Mouse (Mus musculus) neural tube, embryonic 12.5 days (tissue): Measurements from ENCODE around the gene H3f3b. TPM values are rescaled to one million over a fixed set of nuclear protein-coding genes. Genes with fewer than 3 reads are reported as not detected.
A peak's percentile ranks its signal among the peaks of the same experiment; 100 is the strongest.

Source experiments
- ATAC-seq: fragments of 200-750 bp; cut with Nextera tagmentation; 2 replicates; pipeline ENCODE4 v1.8.0; 2017; ENCODE audit warnings: low read depth, mild to moderate bottlenecking, moderate TSS enrichment, moderate library complexity; ENCODE audit not compliant: low FRiP score
- H3K27ac ChIP-seq: fragments of 300-500 bp; sonication (generic); 2 replicates; pipeline ENCODE4 v1.5.1; 2016
- H3K27me3 ChIP-seq: fragments of 300-500 bp; sonication (generic); replicated peaks from 2 replicates; pipeline ENCODE4 v1.6.1; 2016; ENCODE audit warnings: mild to moderate bottlenecking
- H3K36me3 ChIP-seq: fragments of 300-500 bp; sonication (generic); 2 replicates; pipeline ENCODE4 v1.6.1; 2016; ENCODE audit warnings: mild to moderate bottlenecking
- H3K4me1 ChIP-seq: fragments of 300-500 bp; sonication (generic); 2 replicates; pipeline ENCODE4 v1.6.1; 2016
- H3K4me2 ChIP-seq: fragments of 300-500 bp; sonication (generic); replicated peaks from 2 replicates; pipeline ENCODE4 v1.6.1; 2016; ENCODE audit warnings: mild to moderate bottlenecking
- H3K4me3 ChIP-seq: fragments of 300-500 bp; sonication (generic); 2 replicates; pipeline ENCODE4 v1.5.1; 2016
- H3K9ac ChIP-seq: fragments of 300-500 bp; sonication (generic); 2 replicates; pipeline ENCODE4 v1.6.1; 2016; ENCODE audit warnings: mild to moderate bottlenecking
- H3K9me3 ChIP-seq: fragments of 300-500 bp; sonication (generic); 2 replicates; pipeline ENCODE4 v1.6.1; 2016; ENCODE audit warnings: mild to moderate bottlenecking
- WGBS: fragments of 180-500 bp; shearing (Covaris S2); methylation state at CpG from one replicate; pipeline ENCODE4 v1.1.7; 2016; 5-methylcytosine and 5-hydroxymethylcytosine counted together
- polyA plus RNA-seq: library from polyadenylated mRNA; unstranded; fragments of >200 nt; fragmentation: Nextera tagmentation; extraction: Ambion mirVana; gene quantifications from 2 replicates; pipeline ENCODE4 v1.2.1, GENCODE M21; 2016

H3f3b gene
- polyA plus RNA-seq, 1 experiment from 2014 or later: 2,115 TPM

GRCm38 (mm10) chr11:116014821-116015220 lies 12.9 kb downstream of the H3f3b start:
- no peak overlapping the region for H3K9ac ChIP-seq
- no peaks in the 10 kb centered on the region for H3K9me3 ChIP-seq
- H3K27ac ChIP-seq: no peak overlapping the region
- H3K4me1 ChIP-seq: 0 out of 2 replicates have a peak, but pooled peaks cover 18% of the 10 kb centered on the region
- WGBS: 71% methylated on average over 8 of the region's 8 CpGs
- no peak overlapping the region for H3K4me3 ChIP-seq
- no peak for ATAC-seq
- H3K27me3 ChIP-seq: no peaks in the 10 kb centered on the region
- H3K36me3 ChIP-seq: no peaks in the 10 kb centered on the region
- H3K4me2 ChIP-seq: no peak overlapping the region

GRCm38 (mm10) chr11:116012262-116012947 lies 15.4 kb downstream of the H3f3b start, which contains the start of gene Galk1:
TSS of gene Galk1 (minus strand) at chr11:116012719.
- no peaks in the 10 kb centered on the region for H3K9me3 ChIP-seq
- 0 out of 2 replicates have a peak, but pooled peaks cover 4% of the 10 kb centered on the region for H3K27me3 ChIP-seq
- ATAC-seq: peak; percentile 78
- peak within 1 kb of the TSS; percentile 81 for H3K4me2 ChIP-seq
- WGBS: under 1% methylated on average over 55 of the region's 55 CpGs
- H3K9ac ChIP-seq: peak within 1 kb of the TSS; percentile 69
- peak within 1 kb of the TSS; percentile 57 for H3K4me3 ChIP-seq
- peak within 1 kb of the TSS; percentile 27; the same call in 1 of the 2 replicates for H3K27ac ChIP-seq
- H3K4me1 ChIP-seq: 0 out of 2 replicates have a peak, but pooled peaks cover 18% of the 10 kb centered on the region
- peaks cover 9% of the 10 kb centered on the region; the same call in 1 of the 2 replicates for H3K36me3 ChIP-seq

DNA sequence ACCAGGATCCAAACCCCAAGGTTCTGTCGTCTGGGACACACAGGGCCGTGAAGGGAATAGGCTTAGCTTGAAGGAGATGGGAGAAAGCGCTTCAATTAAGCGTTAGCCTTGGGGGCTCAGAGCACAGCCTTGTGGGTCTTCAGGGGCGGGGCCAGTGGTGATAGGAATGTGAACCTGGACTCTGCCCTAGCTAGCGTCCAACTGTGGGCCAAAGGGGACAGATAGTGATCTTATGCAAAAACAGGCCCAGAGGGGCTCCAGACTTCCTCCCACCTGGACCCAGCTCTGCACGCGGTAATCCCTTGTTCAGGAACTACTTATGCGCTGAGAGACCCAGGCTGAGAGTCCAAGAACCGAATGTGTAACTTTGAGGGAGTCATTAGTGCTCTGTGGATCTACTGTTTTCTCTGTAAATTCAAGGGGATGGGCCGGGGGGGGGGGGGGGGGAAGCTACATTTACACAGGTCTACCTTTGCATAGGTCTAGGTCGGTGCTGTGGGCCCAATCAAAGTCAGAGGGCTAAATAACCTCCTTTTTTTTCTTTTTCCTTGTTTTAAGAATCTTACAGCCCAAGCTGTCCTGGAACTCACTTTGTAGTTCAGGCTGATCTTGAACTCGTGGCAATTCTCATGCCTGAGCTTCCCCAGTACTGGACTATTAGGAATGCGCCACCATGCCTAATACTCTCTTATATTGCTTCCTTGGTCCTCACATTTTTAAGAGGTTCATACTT lies 16.1 kb downstream of the H3f3b start:
- 28% methylated on average over 14 of the region's 14 CpGs for WGBS
- Histone ChIP-seq H3K9me3 (no peaks in the 10 kb centered on the region), H3K4me1 (0 out of 2 replicates have a peak, but pooled peaks cover 18% of the 10 kb centered on the region), H3K4me2 (peak overlapping the region; percentile 81), H3K27me3 (0 out of 2 replicates have a peak, but pooled peaks cover 4% of the 10 kb centered on the region), H3K4me3 (peak overlapping the region; percentile 57), H3K36me3 (peaks cover 9% of the 10 kb centered on the region; the same call in 1 of the 2 replicates), H3K27ac (no peak overlapping the region; the same call in 1 of the 2 replicates), H3K9ac (peak overlapping the region; percentile 69)
- no peak; the same call in 1 of the 2 replicates for ATAC-seq

DNA sequence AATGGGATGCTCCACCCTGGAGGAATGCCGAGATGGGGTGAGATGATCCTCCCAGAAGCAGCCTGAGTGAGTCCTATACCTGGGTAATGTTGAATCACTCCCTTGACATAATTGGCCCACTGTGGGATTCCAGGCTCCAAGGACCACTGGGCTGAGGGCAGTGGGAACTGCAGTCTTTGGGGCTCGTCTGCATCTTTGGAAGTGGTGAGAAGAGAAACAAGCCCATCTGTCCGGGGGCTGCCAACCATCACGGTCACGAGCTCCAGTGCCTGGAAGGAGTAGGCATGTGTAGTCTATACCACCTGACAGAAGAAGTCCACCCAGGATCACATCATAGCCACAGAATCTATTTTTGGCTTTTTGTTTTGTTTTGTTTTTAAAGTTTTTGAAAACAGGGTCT lies 16.8 kb downstream of the H3f3b start:
- Histone ChIP-seq H3K4me3 (no peak overlapping the region), H3K27me3 (0 out of 2 replicates have a peak, but pooled peaks cover 4% of the 10 kb centered on the region), H3K36me3 (peaks cover 9% of the 10 kb centered on the region; the same call in 1 of the 2 replicates), H3K27ac (no peak overlapping the region), H3K9me3 (no peaks in the 10 kb centered on the region), H3K4me1 (0 out of 2 replicates have a peak, but pooled peaks cover 18% of the 10 kb centered on the region), H3K4me2 (no peak overlapping the region), H3K9ac (no peak overlapping the region)
- 80% methylated on average over 5 of the region's 5 CpGs for WGBS
- no peak for ATAC-seq

DNA sequence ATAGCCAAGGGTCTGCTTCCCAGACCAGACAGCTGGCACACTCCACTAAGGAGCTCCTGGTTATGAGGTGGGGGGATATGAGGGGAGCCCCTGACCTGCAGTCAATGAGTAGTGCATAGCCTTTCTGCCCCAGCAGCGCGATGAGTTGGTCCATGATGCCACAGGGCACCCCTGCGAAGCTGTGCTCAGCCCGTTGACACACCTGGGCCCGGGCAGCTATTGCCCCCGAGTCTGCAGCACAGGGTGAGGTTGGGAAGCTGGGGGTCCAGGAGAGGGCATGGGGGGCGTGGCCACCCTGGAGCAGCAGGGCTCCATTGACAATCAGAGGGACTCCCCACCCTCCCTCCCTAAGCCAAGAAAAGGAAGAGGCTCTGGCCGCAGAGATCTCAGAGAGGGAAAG lies 17.6 kb downstream of the H3f3b start:
- no peaks in the 10 kb centered on the region for H3K9me3 ChIP-seq
- H3K4me2 ChIP-seq: no peak overlapping the region
- H3K27me3 ChIP-seq: 0 out of 2 replicates have a peak, but pooled peaks cover 4% of the 10 kb centered on the region
- no peak overlapping the region for H3K9ac ChIP-seq
- H3K4me3 ChIP-seq: no peak overlapping the region
- WGBS: 93% methylated on average over 8 of the region's 8 CpGs
- no peak for ATAC-seq
- H3K27ac ChIP-seq: no peak overlapping the region
- peaks cover 21% of the 10 kb centered on the region; the same call in 1 of the 2 replicates for H3K4me1 ChIP-seq
- H3K36me3 ChIP-seq: peaks cover 9% of the 10 kb centered on the region; the same call in 1 of the 2 replicates

DNA sequence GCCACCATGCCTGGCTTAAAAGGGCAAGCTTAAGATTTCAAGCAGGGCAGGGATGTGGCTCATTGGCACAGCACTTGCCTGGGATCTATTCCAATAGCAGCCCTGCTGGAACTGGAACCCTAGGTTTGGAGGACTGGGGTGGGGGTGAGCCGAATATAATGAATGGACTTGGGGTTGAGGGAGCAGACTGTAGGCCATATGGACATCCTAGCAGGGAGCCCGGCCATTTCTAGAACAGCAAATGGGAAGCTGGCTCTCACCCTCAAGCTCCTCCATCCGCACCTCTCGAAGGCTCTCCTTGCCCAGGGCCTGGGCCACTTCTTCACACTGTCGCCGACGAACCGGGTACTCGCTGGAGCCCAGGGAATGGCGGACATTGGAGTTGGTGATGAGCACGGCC lies 18.1 kb downstream of the H3f3b start:
- 90% methylated on average over 11 of the region's 11 CpGs for WGBS
- Histone ChIP-seq H3K9ac (no peak overlapping the region), H3K36me3 (peaks cover 9% of the 10 kb centered on the region; the same call in 1 of the 2 replicates), H3K4me3 (no peak overlapping the region), H3K27ac (no peak overlapping the region), H3K9me3 (no peaks in the 10 kb centered on the region), H3K27me3 (0 out of 2 replicates have a peak, but pooled peaks cover 4% of the 10 kb centered on the region), H3K4me1 (peaks cover 24% of the 10 kb centered on the region; the same call in 1 of the 2 replicates), H3K4me2 (no peak overlapping the region)
- no peak for ATAC-seq

GRCm38 (mm10) chr11:116008832-116009375 lies 18.9 kb downstream of the H3f3b start:
- ATAC-seq: no peak
- Histone ChIP-seq H3K36me3 (peaks cover 9% of the 10 kb centered on the region; the same call in 1 of the 2 replicates), H3K4me2 (no peak overlapping the region), H3K27me3 (0 out of 2 replicates have a peak, but pooled peaks cover 4% of the 10 kb centered on the region), H3K9me3 (no peaks in the 10 kb centered on the region), H3K4me3 (no peak overlapping the region), H3K9ac (no peak overlapping the region), H3K4me1 (peaks cover 28% of the 10 kb centered on the region; the same call in 1 of the 2 replicates), H3K27ac (no peak overlapping the region)
- WGBS: 82% methylated on average over 13 of the region's 13 CpGs

- no peaks in the 10 kb centered on the region for H3K9me3 ChIP-seq
- ATAC-seq: no peak
- H3K4me1 ChIP-seq: peaks cover 28% of the 10 kb centered on the region; the same call in 1 of the 2 replicates
- H3K4me2 ChIP-seq: no peak overlapping the region
- no peak overlapping the region for H3K9ac ChIP-seq
- H3K4me3 ChIP-seq: no peak overlapping the region
- no peak overlapping the region for H3K27ac ChIP-seq
- peaks cover 9% of the 10 kb centered on the region; the same call in 1 of the 2 replicates for H3K36me3 ChIP-seq
- WGBS: 91% methylated on average over 11 of the region's 11 CpGs
- H3K27me3 ChIP-seq: 0 out of 2 replicates have a peak, but pooled peaks cover 4% of the 10 kb centered on the region
Observed at GRCm38 (mm10) chr11:116008411-116008810, 19.4 kb downstream of the H3f3b start.

DNA sequence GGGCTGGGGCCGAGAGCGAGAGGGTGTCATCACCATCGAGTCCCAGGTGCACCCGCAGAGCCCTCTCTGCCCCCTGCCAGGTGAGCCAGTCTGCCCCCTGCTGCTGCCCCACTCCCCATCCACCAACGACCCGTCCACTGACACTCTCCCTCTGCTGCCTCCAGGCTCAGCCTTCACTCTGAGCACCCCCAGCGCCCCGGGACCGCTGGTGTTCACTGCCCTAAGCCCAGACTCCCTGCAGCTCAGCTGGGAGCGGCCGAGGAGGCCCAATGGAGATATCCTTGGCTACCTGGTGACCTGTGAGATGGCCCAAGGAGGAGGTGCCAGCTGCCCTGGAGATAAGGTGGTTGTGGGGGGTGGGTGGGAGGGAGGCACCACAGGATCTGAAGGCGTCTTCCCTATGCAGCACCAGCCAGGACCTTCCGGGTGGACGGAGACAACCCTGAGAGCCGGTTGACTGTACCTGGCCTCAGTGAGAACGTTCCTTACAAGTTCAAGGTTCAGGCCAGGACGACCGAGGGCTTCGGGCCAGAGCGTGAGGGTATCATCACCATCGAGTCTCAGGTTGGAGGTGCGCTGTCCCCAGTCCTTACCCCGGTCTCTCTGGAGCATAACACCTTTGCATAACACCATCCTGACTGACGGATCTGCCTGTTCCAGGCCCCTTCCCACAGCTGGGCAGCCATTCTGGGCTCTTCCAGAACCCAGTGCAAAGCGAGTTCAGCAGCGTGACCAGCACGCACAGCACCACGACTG lies 20.5 kb downstream of the H3f3b start:
- H3K36me3 ChIP-seq: peaks cover 9% of the 10 kb centered on the region; the same call in 1 of the 2 replicates
- no peak overlapping the region for H3K9ac ChIP-seq
- no peak overlapping the region for H3K4me2 ChIP-seq
- 91% methylated on average over 28 of the region's 28 CpGs for WGBS
- no peak overlapping the region for H3K27ac ChIP-seq
- no peak overlapping the region for H3K4me3 ChIP-seq
- H3K27me3 ChIP-seq: 0 out of 2 replicates have a peak, but pooled peaks cover 4% of the 10 kb centered on the region
- peaks cover 18% of the 10 kb centered on the region; the same call in 1 of the 2 replicates for H3K4me1 ChIP-seq
- no peak for ATAC-seq
- no peaks in the 10 kb centered on the region for H3K9me3 ChIP-seq

- peak overlapping the region; percentile 65 for H3K4me2 ChIP-seq
- ATAC-seq: peak; percentile 30
- H3K9me3 ChIP-seq: no peaks in the 10 kb centered on the region
- no peak overlapping the region for H3K27ac ChIP-seq
- 75% methylated on average over 9 of the region's 9 CpGs for WGBS
- no peak overlapping the region for H3K9ac ChIP-seq
- H3K36me3 ChIP-seq: peaks cover 9% of the 10 kb centered on the region; the same call in 1 of the 2 replicates
- H3K27me3 ChIP-seq: 0 out of 2 replicates have a peak, but pooled peaks cover 4% of the 10 kb centered on the region
- no peak overlapping the region for H3K4me3 ChIP-seq
- peaks cover 10% of the 10 kb centered on the region; the same call in 1 of the 2 replicates for H3K4me1 ChIP-seq
Observed at GRCm38 (mm10) chr11:116005701-116006419, 21.9 kb downstream of the H3f3b start.
